Mouse (Mus musculus) spleen, postnatal 0 days (tissue): ENCODE results near the gene Arpc1a. TPM values are rescaled to one million over a fixed set of nuclear protein-coding genes. Genes with fewer than 3 reads are reported as not detected.

Experiments
- polyA plus RNA-seq: library from polyadenylated mRNA; unstranded; fragments of >200 nt; fragmentation: Nextera tagmentation; extraction: Ambion mirVana; gene quantifications from 2 replicates; pipeline ENCODE4 v1.2.1, GENCODE M21; 2015

Arpc1a gene
- 79.3 and 80.8 TPM in 2 replicates for polyA plus RNA-seq

DNA sequence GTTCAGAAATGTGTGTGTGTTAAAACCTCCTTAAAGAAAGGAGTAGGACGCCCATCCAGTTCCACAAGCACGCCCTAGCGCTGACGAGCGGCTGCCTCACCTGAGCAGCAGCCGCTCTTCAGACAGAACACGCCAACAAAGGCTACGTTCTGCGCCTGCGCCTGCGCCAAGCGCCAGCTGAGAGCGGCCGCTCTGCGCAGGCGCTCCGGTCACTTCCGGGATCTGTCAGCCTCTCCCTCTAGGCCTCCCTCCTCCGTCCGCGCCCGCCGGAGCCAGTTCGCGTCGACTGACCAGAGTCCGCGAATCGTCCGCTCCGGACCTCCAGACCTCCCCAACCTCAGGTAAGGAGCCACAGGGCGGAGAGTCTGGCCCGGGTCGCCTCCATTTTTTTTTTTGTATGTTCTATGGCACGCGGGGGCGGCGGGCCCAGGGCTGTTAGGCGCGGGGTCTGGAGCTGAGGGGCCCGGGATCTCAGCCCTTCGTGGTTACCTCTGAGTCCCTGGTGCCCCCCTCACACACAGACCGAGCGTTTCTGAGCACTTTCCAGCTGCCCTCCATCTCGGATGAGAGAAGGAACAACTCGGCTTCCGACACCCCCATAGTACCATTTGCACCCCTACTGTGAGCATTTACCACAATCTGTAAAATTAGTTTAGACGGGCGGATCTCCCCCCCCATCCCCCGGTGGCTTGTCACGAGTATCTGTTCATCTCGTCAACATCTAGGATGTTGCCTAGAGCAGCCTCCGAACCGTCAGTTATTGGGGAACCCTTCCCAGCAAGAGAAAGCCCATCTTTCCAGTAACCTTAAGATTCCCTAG is at the start of gene Arpc1a, which contains the start of gene Kpna7:
Gene Arpc1a (plus strand): TSS at position 199 of the 820 bp plus-strand sequence.
Gene Kpna7 (minus strand): TSS at position 399 of the 820 bp plus-strand sequence.

DNA sequence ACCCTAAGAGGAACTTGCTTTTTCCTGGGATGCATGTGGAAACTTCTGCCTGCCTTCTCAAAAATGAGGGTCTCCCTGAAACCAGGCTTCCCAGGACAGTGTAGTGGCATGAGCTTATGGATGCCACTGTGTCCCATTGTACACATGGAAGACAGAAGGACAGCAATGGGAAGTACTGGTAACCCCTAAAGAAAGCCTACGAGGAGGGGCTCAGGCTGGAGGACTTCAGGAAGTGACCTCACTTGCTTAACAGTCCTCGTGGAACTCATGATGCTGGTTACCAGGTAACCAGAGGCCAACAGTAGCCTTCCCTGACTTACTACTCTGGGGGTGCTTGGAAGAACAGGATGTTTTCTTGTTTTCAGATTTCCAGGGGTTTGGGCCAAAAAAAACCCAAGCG is 40.9 kb upstream of the Arpc1a start, which contains the start of gene 1700018F24Rik:
Gene 1700018F24Rik (plus strand): TSS at position 301 of the 400 bp plus-strand sequence.

DNA sequence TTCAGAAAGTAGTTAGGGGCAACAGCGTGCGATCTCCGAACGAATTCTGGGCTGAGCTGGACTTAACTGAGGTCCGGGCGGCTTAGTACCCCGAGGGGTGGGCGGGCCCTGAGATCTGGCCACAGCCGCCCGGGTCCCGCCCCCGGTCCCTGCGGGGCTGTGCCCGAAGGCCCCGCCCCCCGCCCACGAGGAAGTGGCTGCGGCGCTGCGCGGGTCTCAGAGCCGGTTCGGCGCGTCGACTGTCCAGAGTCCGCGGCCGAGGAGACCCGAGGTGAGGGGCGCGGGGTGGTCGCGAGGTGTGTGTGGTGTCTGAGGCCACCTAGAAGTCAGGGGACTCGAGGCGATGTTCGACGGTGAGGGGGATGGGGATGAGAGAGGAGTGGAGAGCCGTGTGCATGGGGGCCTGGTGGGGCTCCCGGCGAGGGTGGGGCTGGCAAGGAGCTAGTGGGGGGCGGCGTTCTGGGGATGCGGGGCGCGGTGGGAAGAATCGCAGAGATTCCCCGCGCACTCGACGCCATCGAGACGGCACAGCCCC is 30.5 kb downstream of the Arpc1a start, which contains the start of gene Arpc1b:
Gene Arpc1b (plus strand): TSS at position 145 of the 535 bp plus-strand sequence.

GRCm38 (mm10) chr5:145139571-145140519 is 56.2 kb downstream of the Arpc1a start, which contains the start of the genes Pdap1 and Bud31:
Gene Pdap1 (minus strand): TSS chr5:145140238.
Gene Bud31 (plus strand): TSS chr5:145140362.

Other genes with a start within 250 kb of the Arpc1a start
- gene Smurf1, start 118.0 kb upstream of the Arpc1a start, polyA plus RNA-seq: 4.6 and 5.1 TPM in 2 replicates
- gene Gm4871, start 51.1 kb upstream of the Arpc1a start, polyA plus RNA-seq: not detected in 2 replicates
- not detected in 2 replicates for gene 1700018F24Rik, start 40.8 kb upstream of the Arpc1a start, polyA plus RNA-seq
- not detected in 2 replicates for gene Kpna7, start 200 bp downstream of the Arpc1a start, polyA plus RNA-seq
- 274 and 374 TPM in 2 replicates for gene Arpc1b, start 30.4 kb downstream of the Arpc1a start, polyA plus RNA-seq
- gene Pdap1, start 56.4 kb downstream of the Arpc1a start, polyA plus RNA-seq: 69.3 and 76.8 TPM in 2 replicates
- gene Bud31, start 56.5 kb downstream of the Arpc1a start, polyA plus RNA-seq: 146 and 156 TPM in 2 replicates
- 7.5 and 8.8 TPM in 2 replicates for gene Ptcd1, start 83.3 kb downstream of the Arpc1a start, polyA plus RNA-seq
- gene Cpsf4, start 83.4 kb downstream of the Arpc1a start, polyA plus RNA-seq: 33.3 and 37.0 TPM in 2 replicates
- 350 and 356 TPM in 2 replicates for gene Atp5j2, start 108.2 kb downstream of the Arpc1a start, polyA plus RNA-seq
- 8.8 and 8.9 TPM in 2 replicates for gene Zkscan14, start 118.0 kb downstream of the Arpc1a start, polyA plus RNA-seq
- 3.9 and 4.1 TPM in 2 replicates for gene Zkscan5, start 120.7 kb downstream of the Arpc1a start, polyA plus RNA-seq
- gene Zfp655, start 147.9 kb downstream of the Arpc1a start, polyA plus RNA-seq: 18.8 and 19.9 TPM in 2 replicates
- 0.30 and 0.46 TPM in 2 replicates for gene Zscan25, start 196.7 kb downstream of the Arpc1a start, polyA plus RNA-seq